Mouse (Mus musculus): ENCODE measurements around the gene Sgms2.

DNA sequence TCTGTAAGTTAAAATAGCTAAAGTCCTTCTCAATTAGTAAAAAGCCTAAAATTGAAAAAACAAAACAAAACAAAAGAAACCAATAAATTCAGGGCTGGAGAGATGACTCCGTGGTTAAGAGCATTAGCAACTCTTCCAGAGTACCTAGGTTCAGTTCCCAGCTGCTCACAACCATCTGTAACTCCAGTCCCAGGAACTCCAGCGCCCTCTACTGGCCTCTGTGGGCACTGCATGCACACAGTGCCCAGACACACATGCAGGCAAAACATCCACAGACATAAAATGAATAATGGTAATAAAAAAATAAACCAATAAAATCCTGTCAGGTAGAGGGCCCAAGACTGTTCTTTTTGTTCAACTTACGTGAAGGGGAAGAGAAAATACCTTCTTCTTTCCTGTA is 10.6 kb downstream of the Sgms2 start:
- TF ChIP-seq CTCF (IDR thresholded peaks at IDR 0.05; ENCODE audit: borderline replicate concordance, insufficient read depth, low read depth, low read length): 0 out of 2 replicates have a peak, but pooled peaks have one; percentile 19
- no peak for TF ChIP-seq POLR2A (IDR thresholded peaks at IDR 0.05; ENCODE audit: borderline replicate concordance, insufficient read depth, low read length)

All from cerebellum, adult 2 months (tissue).